Mouse (Mus musculus) subcutaneous adipose tissue, adult 2 months (tissue): ENCODE data around the gene Abtb2. TPM values are rescaled to one million over a fixed set of nuclear protein-coding genes. Genes with fewer than 3 reads are reported as not detected.

Experiments used
- polyA plus RNA-seq: library from polyadenylated mRNA; depleted of rRNA; stranded (reverse); fragments of >200 nt; gene quantifications from 2 replicates; pipeline ENCODE4 v1.2.3, GENCODE M21; 2012; ENCODE audit warnings: low replicate concordance; rRNA removed

The Abtb2 gene
- 1.8 and 6.6 TPM in 2 replicates for polyA plus RNA-seq

GRCm38 (mm10) chr2:103565732-103566422, at the start of gene Abtb2:
Gene Abtb2, plus strand, starts transcription at chr2:103566310.

GRCm38 (mm10) chr2:103760906-103761716, 195.0 kb downstream of the Abtb2 start, which contains the start of gene Nat10:
Gene Nat10, minus strand, starts transcription at chr2:103761270.

Other genes starting within 250 kb of the Abtb2 start
- gene Elf5, start 154.6 kb upstream of the Abtb2 start, polyA plus RNA-seq: 1.7 TPM in 1 of 2 replicates, not detected in the other
- gene Cat, start 81.2 kb upstream of the Abtb2 start, polyA plus RNA-seq: 213 and 563 TPM in 2 replicates
- gene Nat10, start 195.0 kb downstream of the Abtb2 start, polyA plus RNA-seq: 40.4 and 85.0 TPM in 2 replicates
- gene Caprin1, start 231.3 kb downstream of the Abtb2 start, polyA plus RNA-seq: 136 and 204 TPM in 2 replicates